Mouse (Mus musculus): ENCODE results near the gene Nbl1.

DNA sequence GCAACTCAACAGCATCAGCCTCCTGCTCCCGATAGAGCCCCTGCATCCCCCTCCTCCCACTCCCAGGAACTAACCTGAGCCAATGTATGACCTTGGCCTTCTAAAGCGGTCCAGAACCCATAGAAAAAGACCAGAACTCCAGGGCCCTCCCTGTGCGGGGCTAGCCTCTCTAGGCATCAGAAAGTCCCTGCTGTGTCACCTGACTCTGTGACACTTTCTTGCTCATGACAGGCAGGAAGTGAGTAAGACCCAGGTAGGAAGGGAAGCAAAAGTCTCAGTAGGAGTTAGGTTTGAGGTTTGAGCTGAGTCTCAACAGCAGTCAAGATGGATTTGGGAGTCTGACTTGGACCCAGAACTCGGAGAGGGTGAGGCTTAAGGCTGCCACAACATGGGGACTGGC, 5.8 kb downstream of the Nbl1 start:
- TF ChIP-seq CTCF (IDR thresholded peaks at IDR 0.05) (no peak), POLR2A (IDR thresholded peaks at IDR 0.05; ENCODE audit: insufficient read depth, low read depth, low read length) (no peak)
